Mouse (Mus musculus): ENCODE results near the gene Slc22a18. TPM values are rescaled to one million over a fixed set of nuclear protein-coding genes. Genes with fewer than 3 reads are reported as not detected.

Gene Slc22a18
- 0.13 TPM for polyA plus RNA-seq (2021)

GRCm38 (mm10) chr7:143473347-143474101 lies at the start of gene Slc22a18:
Slc22a18 (plus strand) TSS chr7:143473736.
- no peak for TF ChIP-seq CTCF (IDR thresholded peaks at IDR 0.05)
- CTCF ChIA-PET: interaction anchor here (0.9 to 1.1 kb wide), 3 partner anchors 275 to 323 kb away, joined by 3 read pairs; no protein-coding TSS in a partner anchor
- no peak for ATAC-seq
- in situ Hi-C loops (cut with MboI; ENCODE audit: low pct_unique_long_range_greater_than_20kb): loop anchor here (25.0 kb wide), 1 partner anchor 486 kb away; no protein-coding TSS in a partner anchor
- no peak for DNase-seq (ENCODE audit: low read depth, low spot score)
- POLR2A ChIA-PET: no interaction called here
- no peaks in the 10 kb centered on the region for H3K27me3 ChIP-seq

- H3K27me3 ChIP-seq: no peaks in the 10 kb centered on the region
- in situ Hi-C loops (cut with MboI; ENCODE audit: low pct_unique_long_range_greater_than_20kb): no loop called here
- no peak for TF ChIP-seq CTCF (IDR thresholded peaks at IDR 0.05)
- ATAC-seq (no peak), DNase-seq (ENCODE audit: low read depth, low spot score) (no peak)
- POLR2A ChIA-PET: no interaction called here
- CTCF ChIA-PET: no interaction called here
These were observed 45.3 kb upstream of the Slc22a18 start for GRCm38 (mm10) chr7:143428142-143428813.

GRCm38 (mm10) chr7:143428814-143429499 lies 44.6 kb upstream of the Slc22a18 start:
- CTCF ChIA-PET: no interaction called here
- H3K27me3 ChIP-seq: no peaks in the 10 kb centered on the region
- in situ Hi-C loops (cut with MboI; ENCODE audit: low pct_unique_long_range_greater_than_20kb): no loop called here
- no peak for DNase-seq (ENCODE audit: low read depth, low spot score)
- no peak for TF ChIP-seq CTCF (IDR thresholded peaks at IDR 0.05)
- POLR2A ChIA-PET: no interaction called here
- ATAC-seq: no peak

- DNase-seq (ENCODE audit: low read depth, low spot score) (no peak), ATAC-seq (no peak)
- H3K27me3 ChIP-seq: no peaks in the 10 kb centered on the region
- in situ Hi-C loops (cut with MboI; ENCODE audit: low pct_unique_long_range_greater_than_20kb): no loop called here
- ChIA-PET POLR2A (no interaction called here), CTCF (interaction anchor here (1.3 kb wide), 1 partner anchor 282 kb away, joined by 3 read pairs; no protein-coding TSS in a partner anchor)
- TF ChIP-seq CTCF (IDR thresholded peaks at IDR 0.05): no peak
These were observed 40.9 kb upstream of the Slc22a18 start for GRCm38 (mm10) chr7:143432631-143433030.

- DNase-seq (ENCODE audit: low read depth, low spot score): no peak
- CTCF ChIA-PET: interaction anchor here (1.3 kb wide), 1 partner anchor 283 kb away, joined by 3 read pairs; no protein-coding TSS in a partner anchor
- no peak for TF ChIP-seq CTCF (IDR thresholded peaks at IDR 0.05)
- POLR2A ChIA-PET: no interaction called here
- H3K27me3 ChIP-seq: no peaks in the 10 kb centered on the region
- no peak for ATAC-seq
- in situ Hi-C loops (cut with MboI; ENCODE audit: low pct_unique_long_range_greater_than_20kb): no loop called here
These were observed 40.2 kb upstream of the Slc22a18 start for GRCm38 (mm10) chr7:143433331-143433730.

- ChIA-PET CTCF (no interaction called here), POLR2A (no interaction called here)
- DNase-seq (ENCODE audit: low read depth, low spot score) (no peak), ATAC-seq (no peak)
- in situ Hi-C loops (cut with MboI; ENCODE audit: low pct_unique_long_range_greater_than_20kb): no loop called here
- no peak for TF ChIP-seq CTCF (IDR thresholded peaks at IDR 0.05)
- no peaks in the 10 kb centered on the region for H3K27me3 ChIP-seq
These were observed 36.2 kb upstream of the Slc22a18 start for GRCm38 (mm10) chr7:143437231-143437893.

- CTCF ChIA-PET: no interaction called here
- TF ChIP-seq CTCF (IDR thresholded peaks at IDR 0.05): no peak
- H3K27me3 ChIP-seq: no peaks in the 10 kb centered on the region
- POLR2A ChIA-PET: no interaction called here
- DNase-seq (ENCODE audit: low read depth, low spot score) (no peak), ATAC-seq (no peak)
- in situ Hi-C loops (cut with MboI; ENCODE audit: low pct_unique_long_range_greater_than_20kb): no loop called here
These were observed 35.5 kb upstream of the Slc22a18 start for GRCm38 (mm10) chr7:143437894-143438581.

- in situ Hi-C loops (cut with MboI; ENCODE audit: low pct_unique_long_range_greater_than_20kb): no loop called here
- POLR2A ChIA-PET: interaction anchor here (0.6 kb wide), 1 partner anchor 585 kb away, joined by 6 read pairs; no protein-coding TSS in a partner anchor
- no peak for TF ChIP-seq CTCF (IDR thresholded peaks at IDR 0.05)
- DNase-seq (ENCODE audit: low read depth, low spot score): no peak
- no peaks in the 10 kb centered on the region for H3K27me3 ChIP-seq
- CTCF ChIA-PET: no interaction called here
- ATAC-seq: no peak
These were observed 34.6 kb upstream of the Slc22a18 start for GRCm38 (mm10) chr7:143438965-143439364.

- CTCF ChIA-PET: no interaction called here
These were observed 29.0 kb upstream of the Slc22a18 start for GRCm38 (mm10) chr7:143444580-143444954.

More at GRCm38 (mm10) chr7:143444580-143444954, 29.0 kb upstream of the Slc22a18 start:
- in situ Hi-C loops (cut with MboI; ENCODE audit: low pct_unique_long_range_greater_than_20kb): no loop called here
- no peak for DNase-seq (ENCODE audit: low read depth, low spot score)
- no peaks in the 10 kb centered on the region for H3K27me3 ChIP-seq
- ATAC-seq: no peak
- no peak for TF ChIP-seq CTCF (IDR thresholded peaks at IDR 0.05)
- POLR2A ChIA-PET: no interaction called here
